Mouse (Mus musculus): ENCODE results near the gene Msrb3. TPM values are rescaled to one million over a fixed set of nuclear protein-coding genes. Genes with fewer than 3 reads are reported as not detected.
A peak's percentile ranks its signal among the peaks of the same experiment; 100 is the strongest.

Gene Msrb3
- polyA plus RNA-seq, 1 experiment from 2014 or later: 17.6 TPM

DNA sequence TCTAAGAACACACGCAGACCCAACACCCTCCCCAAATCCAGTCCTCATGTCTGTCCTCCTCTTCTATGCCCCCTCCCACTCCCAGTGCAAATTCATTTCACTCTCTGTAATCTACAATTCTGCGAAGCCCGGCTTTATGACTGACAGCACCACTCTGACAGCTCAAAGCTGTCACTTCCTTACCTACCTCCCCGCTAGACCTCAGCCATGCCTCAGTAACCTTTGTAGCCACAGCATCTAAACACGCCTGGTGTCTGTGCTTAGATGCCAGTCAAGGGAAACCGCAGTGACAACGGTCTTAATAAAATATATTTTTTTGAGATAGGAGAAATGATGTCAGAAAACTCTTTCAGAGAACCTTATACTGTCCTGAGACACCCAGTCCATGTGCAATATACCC lies 72.5 kb downstream of the Msrb3 start:
- H3K27me3 ChIP-seq (replicated peaks; ENCODE audit: control insufficient read depth, insufficient read depth, low read length): no peaks in the 10 kb centered on the region
- H3K9me3 ChIP-seq (ENCODE audit: control insufficient read depth, low read length): no peaks in the 10 kb centered on the region
- peaks cover 8% of the 10 kb centered on the region for H3K4me1 ChIP-seq (replicated peaks; ENCODE audit: control insufficient read depth, insufficient read depth, low read length)
- 80% methylated on average over 7 of the region's 7 CpGs for WGBS
- no peak overlapping the region for H3K4me3 ChIP-seq (ENCODE audit: low read depth, low read length)
- H3K4me2 ChIP-seq (ENCODE audit: low read length): no peak overlapping the region
- no peak for ATAC-seq (replicated peaks; ENCODE audit: low FRiP score, low TSS enrichment, low read depth)
- peak; percentile 45 for DNase-seq (ENCODE audit: low spot score)
- H3K27ac ChIP-seq (ENCODE audit: low read depth): no peak overlapping the region
- H3K9ac ChIP-seq (ENCODE audit: low read length): no peak overlapping the region
- no peaks in the 10 kb centered on the region for H3K36me3 ChIP-seq (ENCODE audit: control insufficient read depth, insufficient read depth, low read length)

DNA sequence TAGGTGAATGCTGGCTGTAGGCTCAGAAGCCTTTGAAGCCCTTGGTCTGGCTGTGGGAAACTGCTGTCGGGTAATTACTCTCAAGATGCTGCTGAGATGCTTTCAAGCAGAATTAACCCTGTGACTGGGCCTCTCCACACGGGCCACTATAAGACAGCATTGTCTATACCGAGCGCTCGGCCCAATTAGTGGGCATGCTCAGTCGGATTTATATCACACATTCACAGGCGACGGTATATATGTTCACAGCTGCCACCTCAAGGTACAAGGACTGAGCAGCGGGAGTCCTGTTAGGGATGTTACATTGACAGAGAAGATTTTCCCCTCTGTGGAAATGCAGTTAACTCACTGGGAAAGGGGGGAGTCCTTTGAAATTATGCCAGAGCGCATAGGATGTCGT lies 73.3 kb downstream of the Msrb3 start:
- WGBS: 61% methylated on average over 11 of the region's 11 CpGs
- Histone ChIP-seq H3K4me2 (ENCODE audit: low read length) (no peak overlapping the region), H3K36me3 (ENCODE audit: control insufficient read depth, insufficient read depth, low read length) (no peaks in the 10 kb centered on the region), H3K4me1 (replicated peaks; ENCODE audit: control insufficient read depth, insufficient read depth, low read length) (peaks cover 16% of the 10 kb centered on the region), H3K9me3 (ENCODE audit: control insufficient read depth, low read length) (no peaks in the 10 kb centered on the region), H3K27me3 (replicated peaks; ENCODE audit: control insufficient read depth, insufficient read depth, low read length) (no peaks in the 10 kb centered on the region), H3K4me3 (ENCODE audit: low read depth, low read length) (no peak overlapping the region), H3K27ac (ENCODE audit: low read depth) (no peak overlapping the region), H3K9ac (ENCODE audit: low read length) (no peak overlapping the region)
- ATAC-seq (replicated peaks; ENCODE audit: low FRiP score, low TSS enrichment, low read depth) (no peak), DNase-seq (ENCODE audit: low spot score) (peak; percentile 49)

DNA sequence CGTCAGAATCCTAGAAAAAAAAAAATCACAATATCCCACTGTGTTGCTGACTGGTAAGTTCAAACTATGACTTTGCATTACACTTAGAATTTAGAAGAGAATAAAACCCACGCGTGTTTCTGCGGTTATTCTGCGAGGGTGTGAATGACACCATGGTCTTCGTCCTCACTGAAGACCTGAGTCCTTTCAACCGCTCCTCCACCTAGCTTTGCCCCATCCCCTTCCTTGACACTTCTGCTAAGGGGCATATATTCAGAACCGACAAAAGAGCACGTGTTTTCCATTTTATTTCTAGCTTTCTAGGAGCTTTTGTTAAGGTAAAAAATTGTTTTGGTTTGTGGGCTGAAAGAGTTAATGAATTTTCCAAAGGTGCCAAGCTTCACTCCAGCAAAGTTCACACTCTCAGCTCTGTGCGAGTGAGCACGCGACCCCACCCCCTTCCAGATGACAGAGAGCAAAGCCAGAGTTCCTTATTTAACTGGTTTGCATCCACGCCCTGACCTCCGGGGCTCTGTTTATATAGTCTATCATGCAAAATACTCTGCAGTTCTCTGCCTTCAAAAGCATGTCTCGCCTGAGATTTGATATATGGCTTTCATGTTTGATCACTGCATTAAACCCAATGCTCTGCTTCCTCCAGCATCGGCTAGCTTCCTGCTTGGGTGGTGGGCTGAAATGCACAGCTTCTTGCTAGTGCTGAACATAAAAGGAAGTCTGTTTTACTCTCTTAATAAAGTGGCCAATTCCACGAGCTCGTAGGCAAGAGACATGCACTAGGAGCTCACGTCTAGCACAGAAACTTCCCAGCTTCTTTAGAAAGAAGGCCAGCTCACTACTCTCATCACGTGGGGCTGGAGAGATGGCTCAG lies 77.2 kb downstream of the Msrb3 start:
- no peak overlapping the region for H3K9ac ChIP-seq (ENCODE audit: low read length)
- DNase-seq (ENCODE audit: low spot score): peak; percentile 78

DNA sequence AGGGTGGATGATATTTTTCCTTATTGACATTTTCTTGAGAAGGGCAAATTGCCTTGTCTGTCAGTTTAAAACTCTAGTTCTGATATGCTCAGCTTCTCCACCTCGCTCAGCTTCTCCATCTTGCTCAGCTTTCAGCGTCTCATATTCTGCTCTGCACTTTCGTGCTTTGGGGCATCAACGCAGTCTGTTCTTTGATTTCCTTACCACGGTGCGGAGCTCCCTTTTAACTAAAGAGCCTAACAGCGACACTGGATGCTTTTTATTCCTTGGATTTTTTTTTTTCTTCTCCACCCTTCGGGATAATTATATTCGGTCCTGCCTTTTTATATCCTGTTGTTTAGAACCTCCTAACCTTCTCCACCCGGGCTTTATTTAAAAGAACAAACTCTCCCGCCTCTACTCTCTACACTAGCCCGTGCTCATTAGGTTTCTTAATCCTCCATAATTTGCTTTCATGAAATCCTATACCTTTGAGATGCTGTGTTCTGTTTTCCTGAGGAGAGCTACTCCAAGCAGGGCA lies 78.1 kb downstream of the Msrb3 start:
- H3K9ac ChIP-seq (ENCODE audit: low read length): no peak overlapping the region
- H3K4me1 ChIP-seq (replicated peaks; ENCODE audit: control insufficient read depth, insufficient read depth, low read length): peaks cover 16% of the 10 kb centered on the region
- H3K9me3 ChIP-seq (ENCODE audit: control insufficient read depth, low read length): no peaks in the 10 kb centered on the region
- WGBS: 55% methylated on average over 12 of the region's 12 CpGs
- 0 out of 2 replicates have a peak overlapping the region, but pooled peaks have one; percentile 12 for H3K27ac ChIP-seq (ENCODE audit: low read depth)
- no peak for ATAC-seq (replicated peaks; ENCODE audit: low FRiP score, low TSS enrichment, low read depth)
- no peaks in the 10 kb centered on the region for H3K27me3 ChIP-seq (replicated peaks; ENCODE audit: control insufficient read depth, insufficient read depth, low read length)
- no peak overlapping the region for H3K4me3 ChIP-seq (ENCODE audit: low read depth, low read length)
- no peaks in the 10 kb centered on the region for H3K36me3 ChIP-seq (ENCODE audit: control insufficient read depth, insufficient read depth, low read length)
- DNase-seq (ENCODE audit: low spot score): peak; percentile 48
- H3K4me2 ChIP-seq (ENCODE audit: low read length): no peak overlapping the region

More for the DNA sequence above, 77.2 kb downstream of the Msrb3 start:
- H3K27me3 ChIP-seq (replicated peaks; ENCODE audit: control insufficient read depth, insufficient read depth, low read length): no peaks in the 10 kb centered on the region
- peak; percentile 90 for ATAC-seq (replicated peaks; ENCODE audit: low FRiP score, low TSS enrichment, low read depth)
- WGBS: 13% methylated on average over 20 of the region's 20 CpGs
- no peaks in the 10 kb centered on the region for H3K9me3 ChIP-seq (ENCODE audit: control insufficient read depth, low read length)
- H3K4me3 ChIP-seq (ENCODE audit: low read depth, low read length): no peak overlapping the region
- H3K4me2 ChIP-seq (ENCODE audit: low read length): peak overlapping the region; percentile 39
- H3K27ac ChIP-seq (ENCODE audit: low read depth): peak overlapping the region; percentile 12; the same call in 1 of the 2 replicates
- H3K36me3 ChIP-seq (ENCODE audit: control insufficient read depth, insufficient read depth, low read length): no peaks in the 10 kb centered on the region
- H3K4me1 ChIP-seq (replicated peaks; ENCODE audit: control insufficient read depth, insufficient read depth, low read length): peaks cover 16% of the 10 kb centered on the region

DNA sequence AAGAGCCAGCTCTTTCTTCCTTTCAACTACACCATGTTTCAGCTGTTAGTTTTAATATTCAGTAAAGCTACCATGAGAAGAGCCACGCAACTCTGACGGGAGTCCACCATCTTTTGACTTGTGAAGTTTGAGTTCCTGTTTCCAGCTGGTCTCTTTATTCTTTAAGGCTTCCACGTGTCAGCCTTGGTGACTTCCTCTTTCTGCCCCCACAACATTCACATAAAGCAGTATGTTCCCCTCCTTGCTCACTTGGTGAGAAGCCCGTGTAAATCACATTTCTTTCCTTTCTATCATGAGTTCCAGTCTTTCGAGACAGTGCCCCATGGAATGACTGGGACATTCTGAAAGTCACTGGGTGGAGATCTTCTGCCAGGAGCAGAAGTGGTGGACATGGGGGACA lies 83.6 kb downstream of the Msrb3 start:
- H3K4me2 ChIP-seq (ENCODE audit: low read length): no peak overlapping the region
- H3K9me3 ChIP-seq (ENCODE audit: control insufficient read depth, low read length): no peaks in the 10 kb centered on the region
- no peaks in the 10 kb centered on the region for H3K36me3 ChIP-seq (ENCODE audit: control insufficient read depth, insufficient read depth, low read length)
- no peak for ATAC-seq (replicated peaks; ENCODE audit: low FRiP score, low TSS enrichment, low read depth)
- H3K9ac ChIP-seq (ENCODE audit: low read length): no peak overlapping the region
- 78% methylated on average over 5 of the region's 5 CpGs for WGBS
- DNase-seq (ENCODE audit: low spot score): peak; percentile 37
- no peak overlapping the region for H3K4me3 ChIP-seq (ENCODE audit: low read depth, low read length)
- H3K4me1 ChIP-seq (replicated peaks; ENCODE audit: control insufficient read depth, insufficient read depth, low read length): peaks cover 27% of the 10 kb centered on the region
- H3K27me3 ChIP-seq (replicated peaks; ENCODE audit: control insufficient read depth, insufficient read depth, low read length): no peaks in the 10 kb centered on the region
- no peak overlapping the region for H3K27ac ChIP-seq (ENCODE audit: low read depth)

DNA sequence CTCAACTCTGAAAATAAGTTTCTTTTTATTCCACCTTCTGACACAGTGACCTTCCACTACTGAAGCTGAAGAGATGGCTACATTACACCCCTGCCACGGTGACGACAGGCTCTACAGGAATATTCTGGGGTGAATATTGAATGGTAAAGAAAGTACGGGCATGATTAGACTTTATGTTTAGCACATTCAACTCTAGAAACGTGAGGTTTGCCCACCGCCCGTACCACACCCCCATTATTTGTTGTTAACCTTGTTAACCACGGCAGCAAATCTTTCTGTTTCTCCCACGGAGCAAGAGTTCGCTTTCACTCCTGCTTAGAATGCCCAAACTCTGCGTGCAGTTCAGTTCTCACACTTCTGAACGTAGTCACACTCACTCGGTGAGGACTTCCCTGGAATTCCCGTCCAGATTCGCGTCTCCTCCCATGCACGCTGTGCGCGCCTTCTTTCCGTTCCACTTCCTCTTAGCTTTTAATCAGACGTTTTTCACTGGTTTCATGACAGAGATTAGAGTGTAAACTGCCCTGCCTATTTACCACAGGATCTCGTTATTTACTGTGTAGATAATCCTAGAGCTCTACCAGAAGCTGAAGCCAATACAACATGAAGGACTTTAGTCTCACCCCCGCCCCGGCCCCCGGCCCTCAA lies 87.0 kb downstream of the Msrb3 start:
- H3K36me3 ChIP-seq (ENCODE audit: control insufficient read depth, insufficient read depth, low read length): no peaks in the 10 kb centered on the region
- H3K9me3 ChIP-seq (ENCODE audit: control insufficient read depth, low read length): no peaks in the 10 kb centered on the region
- H3K27ac ChIP-seq (ENCODE audit: low read depth): peak overlapping the region; percentile 95
- peak; percentile 58 for DNase-seq (ENCODE audit: low spot score)
- peak overlapping the region; percentile 39 for H3K9ac ChIP-seq (ENCODE audit: low read length)
- WGBS: 21% methylated on average over 24 of the region's 24 CpGs
- H3K27me3 ChIP-seq (replicated peaks; ENCODE audit: control insufficient read depth, insufficient read depth, low read length): no peaks in the 10 kb centered on the region
- ATAC-seq (replicated peaks; ENCODE audit: low FRiP score, low TSS enrichment, low read depth): peak; percentile 25; the same call in 1 of the 2 replicates
- peaks cover 38% of the 10 kb centered on the region for H3K4me1 ChIP-seq (replicated peaks; ENCODE audit: control insufficient read depth, insufficient read depth, low read length)
- peak overlapping the region; percentile 23 for H3K4me3 ChIP-seq (ENCODE audit: low read depth, low read length)
- peak overlapping the region; percentile 47 for H3K4me2 ChIP-seq (ENCODE audit: low read length)

DNA sequence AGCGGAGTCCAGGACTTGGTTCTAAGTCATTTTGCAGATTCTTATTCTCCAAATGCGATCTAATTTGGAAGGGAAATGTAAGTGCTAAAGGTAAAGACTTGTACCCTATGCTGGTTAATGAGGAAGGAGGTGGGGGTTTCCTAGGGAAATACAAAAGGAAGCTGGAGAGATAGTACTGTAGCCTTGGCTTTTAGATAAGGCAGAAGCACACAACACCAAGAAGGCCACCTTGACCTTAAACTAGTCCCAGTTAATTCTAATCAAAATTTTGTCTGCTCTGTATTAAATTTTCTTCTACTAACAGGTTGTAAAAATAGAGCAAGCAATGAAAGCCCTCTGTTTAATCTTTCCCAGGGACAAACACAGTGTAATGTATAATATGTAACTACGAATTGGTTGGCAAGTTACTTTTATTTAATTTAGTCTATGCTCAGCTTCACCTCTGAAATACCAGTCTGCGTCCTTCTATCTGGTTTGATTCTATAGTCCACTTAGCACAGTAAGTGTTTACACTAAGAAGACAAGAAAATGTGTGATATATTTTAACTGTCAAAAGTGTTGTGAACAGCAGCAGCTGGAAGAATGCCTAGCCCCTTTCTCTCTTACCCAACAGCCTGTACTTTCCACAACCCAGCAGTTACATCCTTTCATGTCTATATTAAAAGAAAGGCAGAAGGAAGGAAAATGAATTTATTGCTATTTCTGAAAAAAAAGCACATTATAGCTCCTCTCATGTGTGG lies 87.9 kb downstream of the Msrb3 start:
- Histone ChIP-seq H3K9me3 (ENCODE audit: control insufficient read depth, low read length) (no peaks in the 10 kb centered on the region), H3K27me3 (replicated peaks; ENCODE audit: control insufficient read depth, insufficient read depth, low read length) (no peaks in the 10 kb centered on the region), H3K4me2 (ENCODE audit: low read length) (peak overlapping the region; percentile 47), H3K9ac (ENCODE audit: low read length) (no peak overlapping the region), H3K4me1 (replicated peaks; ENCODE audit: control insufficient read depth, insufficient read depth, low read length) (peaks cover 38% of the 10 kb centered on the region), H3K4me3 (ENCODE audit: low read depth, low read length) (no peak overlapping the region), H3K36me3 (ENCODE audit: control insufficient read depth, insufficient read depth, low read length) (no peaks in the 10 kb centered on the region), H3K27ac (ENCODE audit: low read depth) (peak overlapping the region; percentile 95)
- peak; percentile 51 for DNase-seq (ENCODE audit: low spot score)
- 40% methylated on average over 4 of the region's 4 CpGs for WGBS
- ATAC-seq (replicated peaks; ENCODE audit: low FRiP score, low TSS enrichment, low read depth): peak; percentile 67

DNA sequence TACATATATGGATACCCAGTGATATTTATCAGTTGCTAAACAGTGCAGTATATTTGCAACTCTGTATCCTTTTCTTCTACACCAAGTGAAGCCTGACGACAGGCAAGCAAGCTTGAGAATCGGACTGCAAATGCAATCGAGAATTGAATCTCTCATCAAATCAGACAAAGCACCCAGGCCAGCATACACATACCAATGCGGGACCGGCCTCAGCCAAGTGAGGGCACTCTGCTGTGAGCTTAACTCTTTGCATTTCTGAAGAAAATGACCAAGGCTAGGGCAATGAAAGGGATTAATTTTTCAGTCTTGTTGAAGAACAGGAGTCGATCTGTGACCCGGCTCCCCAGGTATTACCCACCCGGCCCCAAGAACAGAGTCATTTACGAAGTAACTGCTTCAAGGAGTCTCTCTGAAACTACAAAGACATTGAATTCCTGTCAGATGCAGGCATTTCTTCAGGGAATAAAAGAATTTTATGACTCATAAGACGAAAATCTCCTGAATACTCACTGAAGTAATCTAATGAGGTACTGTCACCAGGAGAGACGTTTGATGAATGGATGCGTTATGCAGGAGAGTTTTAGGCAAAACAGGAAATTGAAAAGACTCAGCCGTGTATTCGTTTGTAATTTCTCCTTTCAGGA lies 88.7 kb downstream of the Msrb3 start:
- DNase-seq (ENCODE audit: low spot score) (peak; percentile 52), ATAC-seq (replicated peaks; ENCODE audit: low FRiP score, low TSS enrichment, low read depth) (no peak)
- H3K4me2 ChIP-seq (ENCODE audit: low read length): no peak overlapping the region
- WGBS: 31% methylated on average over 14 of the region's 14 CpGs
- H3K9ac ChIP-seq (ENCODE audit: low read length): no peak overlapping the region
- peaks cover 35% of the 10 kb centered on the region for H3K4me1 ChIP-seq (replicated peaks; ENCODE audit: control insufficient read depth, insufficient read depth, low read length)
- H3K27me3 ChIP-seq (replicated peaks; ENCODE audit: control insufficient read depth, insufficient read depth, low read length): no peaks in the 10 kb centered on the region
- no peaks in the 10 kb centered on the region for H3K36me3 ChIP-seq (ENCODE audit: control insufficient read depth, insufficient read depth, low read length)
- H3K27ac ChIP-seq (ENCODE audit: low read depth): peak overlapping the region; percentile 95
- H3K4me3 ChIP-seq (ENCODE audit: low read depth, low read length): no peak overlapping the region
- H3K9me3 ChIP-seq (ENCODE audit: control insufficient read depth, low read length): no peaks in the 10 kb centered on the region
